Mouse (Mus musculus) left cerebral cortex, postnatal 14 days (tissue): ENCODE data around the gene Acer3. TPM values are rescaled to one million over a fixed set of nuclear protein-coding genes. Genes with fewer than 3 reads are reported as not detected.

Experiments
- DNase-seq, 2 experiments: peaks; one replicate each; pipeline ENCODE4 v3.0.0; 2021 to 2022; ENCODE audit warnings: low spot score in 2 of 2, mixed read lengths in 1 of 2
- intact Hi-C: fragments of 180-260 bp; cut with DNase I; formaldehyde crosslinking; loops from one replicate; pipeline ENCODE4 v1.15.1; 2025
- total RNA-seq, 2 experiments: library from RNA; stranded (reverse); gene quantifications; 2 replicates each; pipeline ENCODE4 v1.2.3; 2021

Gene Acer3
- total RNA-seq, 2 experiments from 2014 or later = 17.2 to 17.5 TPM

DNA sequence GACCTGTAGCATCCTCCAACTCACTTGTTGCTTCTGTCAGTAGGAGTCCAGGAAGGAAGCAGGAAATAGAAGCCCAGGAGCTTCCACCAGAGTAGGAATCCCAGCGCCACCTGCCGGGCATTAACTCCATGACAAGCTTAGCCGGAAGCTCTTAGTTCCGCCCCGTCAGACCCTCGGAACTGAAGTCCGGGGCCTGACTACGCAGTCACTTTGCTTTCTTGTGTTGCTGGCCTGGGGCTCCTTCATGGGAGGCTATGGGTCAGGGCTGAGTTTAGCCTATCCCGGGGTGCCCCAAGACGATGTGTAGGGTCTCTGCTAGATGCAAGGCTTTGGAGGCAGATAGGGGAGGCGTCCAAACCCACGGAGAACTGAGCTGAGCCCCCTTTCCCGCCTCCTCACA, 20.5 kb upstream of the Acer3 start:
- DNase-seq = peak; percentile 84 to 88
- intact Hi-C loops = loop anchor here (5.0 kb wide), 2 partner anchors 54 to 184 kb away; no protein-coding TSS in a partner anchor

DNA sequence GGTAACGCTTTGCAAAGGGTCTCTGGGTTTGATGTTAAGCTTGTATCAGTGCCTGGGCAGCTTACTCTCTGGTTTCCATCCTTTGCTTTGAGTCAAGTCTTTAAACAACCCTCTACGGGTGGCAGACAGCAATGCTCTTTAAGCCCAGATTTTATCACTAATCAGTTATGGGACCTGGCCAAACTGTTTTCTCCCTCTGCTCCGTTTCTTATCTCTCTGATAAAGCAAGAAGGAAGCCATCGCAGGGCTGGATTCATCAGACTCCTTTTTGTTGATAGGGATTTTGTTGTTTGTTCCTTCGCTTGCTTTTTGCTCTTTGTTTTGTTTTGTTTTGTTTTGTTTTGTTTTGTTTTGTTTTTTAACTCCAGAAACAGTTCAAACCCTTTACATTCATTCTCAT, 19.3 kb upstream of the Acer3 start:
- intact Hi-C loops = loop anchor here (5.0 kb wide), 2 partner anchors 53 to 183 kb away; no protein-coding TSS in a partner anchor
- DNase-seq = no peak

- DNase-seq = no peak
- intact Hi-C loops = no loop called here
Measured at GRCm38 (mm10) chr7:98333987-98334386, 13.0 kb upstream of the Acer3 start.

DNA sequence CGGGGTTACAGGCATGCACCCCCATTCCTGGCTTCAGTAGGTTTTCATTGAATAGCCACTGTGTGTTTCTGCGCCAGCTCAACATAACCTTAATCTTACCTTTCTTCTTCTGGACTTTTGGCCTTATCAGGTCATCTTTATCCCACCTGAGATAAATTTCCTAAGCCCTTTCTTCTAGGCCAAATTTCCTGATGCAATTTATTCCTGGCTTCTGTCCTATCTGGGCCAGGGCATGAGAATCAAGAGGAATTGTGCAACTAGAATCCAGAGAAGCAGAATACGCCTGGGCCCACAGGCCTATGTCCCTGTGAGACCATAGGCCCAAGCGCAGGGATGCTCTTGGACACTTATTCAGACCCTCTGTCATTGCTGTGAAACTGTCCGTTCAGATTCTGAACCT, 12.5 kb upstream of the Acer3 start:
- DNase-seq = no peak
- intact Hi-C loops = no loop called here

GRCm38 (mm10) chr7:98332678-98333397, 11.8 kb upstream of the Acer3 start:
- intact Hi-C loops = no loop called here

DNA sequence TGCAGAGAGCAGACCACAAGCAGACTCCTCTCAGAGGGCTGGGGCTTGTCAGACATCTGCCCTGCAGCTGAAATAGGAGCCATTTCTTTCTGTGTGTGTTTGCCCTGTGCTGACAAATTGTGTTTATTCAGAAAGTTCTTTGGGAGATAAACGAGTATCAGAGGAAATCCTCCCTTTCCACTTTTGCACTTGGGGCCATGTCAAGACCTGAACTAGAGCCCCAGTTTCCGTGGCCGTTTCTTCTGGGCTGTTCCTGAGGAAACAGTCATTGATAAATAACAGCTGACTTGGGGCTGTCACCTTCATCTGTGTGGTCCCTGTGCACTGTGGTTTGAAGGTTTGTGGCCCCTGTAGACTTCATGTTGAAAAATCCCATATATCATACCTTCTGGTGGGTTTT, 10.9 kb upstream of the Acer3 start:
- DNase-seq = no peak
- intact Hi-C loops = no loop called here

More at GRCm38 (mm10) chr7:98332678-98333397, 11.8 kb upstream of the Acer3 start:
- DNase-seq = no peak

DNA sequence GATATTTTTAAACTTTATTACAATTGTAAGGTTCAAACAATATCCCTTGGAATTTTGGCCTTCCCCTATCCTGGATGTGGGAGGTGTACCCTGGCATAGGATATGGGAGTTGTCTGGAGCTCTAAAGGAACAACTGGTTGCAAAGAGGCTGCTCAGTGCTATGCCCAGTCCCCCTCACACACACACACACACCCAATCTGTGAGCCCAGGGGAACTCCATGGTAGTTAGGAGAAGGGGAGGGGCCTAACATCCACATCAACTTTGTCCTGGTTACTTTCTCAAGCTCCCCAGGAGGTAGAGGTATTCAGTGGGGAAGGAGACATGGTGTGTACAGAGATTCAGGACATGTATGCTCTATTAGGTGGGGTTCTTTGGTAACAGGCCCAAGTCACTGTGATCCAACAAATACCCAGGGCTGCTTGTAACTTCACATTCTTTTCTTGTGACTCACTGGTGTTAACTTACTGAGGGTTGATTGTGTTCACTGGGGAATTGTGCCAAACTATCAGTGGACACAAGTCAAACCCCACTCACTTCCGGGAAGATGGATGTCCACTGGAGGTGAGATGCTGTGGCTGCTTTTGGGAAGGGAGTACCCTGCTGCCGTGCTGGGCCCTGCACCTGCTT, 9.5 kb upstream of the Acer3 start:
- DNase-seq = no peak
- intact Hi-C loops = no loop called here

GRCm38 (mm10) chr7:98329651-98330374, 8.8 kb upstream of the Acer3 start:
- no peak for DNase-seq
- intact Hi-C loops = no loop called here

GRCm38 (mm10) chr7:98328311-98328710, 7.3 kb upstream of the Acer3 start:
- intact Hi-C loops = no loop called here
- DNase-seq = no peak

DNA sequence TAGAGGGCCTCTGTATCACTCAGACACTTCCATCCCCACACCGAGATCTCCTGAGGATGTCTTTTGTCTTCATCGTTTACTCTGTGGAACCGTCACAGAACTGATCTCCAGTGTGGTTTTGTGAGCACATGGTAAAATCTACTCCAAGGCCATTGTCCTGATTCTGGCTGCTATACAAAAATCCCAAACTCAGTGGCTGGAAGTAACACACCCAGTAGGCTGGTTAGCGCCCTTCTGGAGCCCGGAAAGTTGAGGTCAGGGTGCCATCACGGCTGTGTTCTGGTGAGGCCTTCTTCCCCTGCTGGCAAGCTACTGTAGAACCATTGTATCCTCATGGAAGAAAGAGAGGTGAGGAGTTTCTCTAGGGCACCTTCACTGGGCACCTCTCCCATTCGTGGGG, 5.0 kb upstream of the Acer3 start:
- DNase-seq = no peak
- intact Hi-C loops = no loop called here

DNA sequence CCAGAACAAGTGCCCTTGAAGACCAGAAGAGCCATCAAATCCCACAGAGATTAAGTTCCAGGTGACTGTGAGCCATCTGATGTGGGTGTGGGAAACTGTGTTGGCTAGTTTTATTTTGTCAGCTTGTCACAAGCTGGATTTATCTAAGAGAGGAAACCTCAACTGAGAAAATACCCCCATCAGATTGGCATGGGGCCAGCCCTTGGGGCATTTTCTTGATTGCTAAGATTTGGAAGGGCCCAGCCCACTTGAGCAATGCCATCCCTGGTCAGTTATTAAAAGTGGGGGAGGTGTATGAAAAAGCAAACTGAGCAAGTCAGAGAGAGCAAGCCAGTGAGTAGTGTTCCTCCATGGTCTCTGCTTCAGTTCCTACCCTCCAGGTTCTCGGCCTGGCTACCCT, 3.2 kb upstream of the Acer3 start:
- intact Hi-C loops = no loop called here
- no peak for DNase-seq

- no peak for DNase-seq
Measured at GRCm38 (mm10) chr7:98323288-98324019, 2.4 kb upstream of the Acer3 start.

DNA sequence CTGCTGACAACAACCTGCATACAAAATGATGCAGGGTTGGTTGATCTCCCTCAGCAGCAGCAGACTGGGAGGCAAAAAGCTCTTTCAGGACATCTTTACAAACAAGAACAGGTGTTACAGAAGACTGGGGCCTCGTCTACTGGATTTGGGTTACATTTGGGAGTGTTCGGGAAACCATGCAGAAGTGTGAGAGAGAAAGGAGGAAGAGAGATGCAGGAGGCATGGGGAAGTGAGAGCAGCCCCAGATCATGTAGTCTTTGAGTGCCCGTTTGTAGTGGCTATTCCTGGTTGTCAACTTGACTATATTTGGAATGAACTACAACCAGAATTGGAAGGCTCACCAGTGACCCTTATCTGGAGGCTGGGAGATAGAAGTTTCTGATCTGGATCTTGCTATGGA, 1.4 kb upstream of the Acer3 start:
- intact Hi-C loops = no loop called here
- DNase-seq = no peak

More at GRCm38 (mm10) chr7:98323288-98324019, 2.4 kb upstream of the Acer3 start:
- intact Hi-C loops = no loop called here

GRCm38 (mm10) chr7:98320006-98320556, 927 bp downstream of the Acer3 start:
- intact Hi-C loops = no loop called here
- DNase-seq = no peak

GRCm38 (mm10) chr7:98316568-98316967, 4.4 kb downstream of the Acer3 start:
- no peak for DNase-seq
- intact Hi-C loops = no loop called here

GRCm38 (mm10) chr7:98315087-98315486, 5.9 kb downstream of the Acer3 start:
- intact Hi-C loops = no loop called here
- no peak for DNase-seq

DNA sequence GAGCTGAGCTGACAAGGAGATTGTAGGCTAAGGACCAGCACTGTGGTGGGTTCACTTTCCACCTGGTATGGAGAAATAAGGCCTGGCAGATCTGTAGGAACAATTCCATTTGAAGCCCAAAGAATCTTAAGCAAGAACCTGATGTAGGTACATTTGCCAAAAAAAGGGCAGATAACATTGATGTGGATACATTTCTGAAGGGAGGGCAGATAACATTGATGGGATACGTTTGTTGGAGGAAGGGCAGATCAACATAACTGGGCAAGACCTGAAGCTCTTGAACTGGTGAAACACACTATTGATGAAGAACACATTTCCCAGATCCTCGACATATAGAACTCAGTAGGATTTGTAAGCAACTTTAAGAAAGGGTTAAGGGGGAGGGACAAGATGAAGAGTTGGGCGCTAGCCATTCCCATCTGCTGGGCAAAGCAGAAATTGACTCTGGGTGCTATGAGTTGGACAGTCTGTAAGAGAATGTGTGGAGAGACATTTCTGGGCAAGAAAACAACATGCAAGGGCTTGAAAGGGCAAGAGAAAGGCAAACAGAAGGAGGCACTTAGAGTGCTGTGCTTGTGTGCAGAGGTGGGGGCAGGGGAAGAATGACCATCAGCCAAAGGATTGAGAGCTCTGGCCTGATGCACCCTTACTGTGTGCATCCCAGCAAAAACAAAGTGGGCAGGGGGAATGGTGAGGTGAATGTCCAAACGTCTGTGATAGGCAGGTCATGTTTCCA, 8.7 kb downstream of the Acer3 start:
- intact Hi-C loops = no loop called here

GRCm38 (mm10) chr7:98310266-98310665, 10.7 kb downstream of the Acer3 start:
- no peak for DNase-seq
- intact Hi-C loops = no loop called here

More for the DNA sequence above, 8.7 kb downstream of the Acer3 start:
- DNase-seq = no peak
